Mouse (Mus musculus): ENCODE data around the gene Mipep. TPM values are rescaled to one million over a fixed set of nuclear protein-coding genes. Genes with fewer than 3 reads are reported as not detected.

The Mipep gene
- polyA plus RNA-seq, 1 experiment: 18.5 TPM

- TF ChIP-seq POLR2A (IDR thresholded peaks at IDR 0.05; ENCODE audit: extremely low read depth, insufficient read depth, low read length) (no peak), CTCF (IDR thresholded peaks at IDR 0.05; ENCODE audit: extremely low read depth, insufficient read depth, low read length) (no peak)
- Histone ChIP-seq H3K4me3 (ENCODE audit: insufficient read depth, low read length) (no peak overlapping the region), H3K27ac (ENCODE audit: insufficient read depth, low read length) (no peak overlapping the region), H3K4me1 (ENCODE audit: control insufficient read depth, insufficient read depth, low read length) (no peaks in the 10 kb centered on the region)
Observed at GRCm38 (mm10) chr14:60846174-60846573, 61.8 kb downstream of the Mipep start.

- no peak for TF ChIP-seq CTCF (IDR thresholded peaks at IDR 0.05; ENCODE audit: extremely low read depth, insufficient read depth, low read length)
- TF ChIP-seq POLR2A (IDR thresholded peaks at IDR 0.05; ENCODE audit: extremely low read depth, insufficient read depth, low read length): no peak
- no peak overlapping the region for H3K27ac ChIP-seq (ENCODE audit: insufficient read depth, low read length)
- no peaks in the 10 kb centered on the region for H3K4me1 ChIP-seq (ENCODE audit: control insufficient read depth, insufficient read depth, low read length)
- no peak overlapping the region for H3K4me3 ChIP-seq (ENCODE audit: insufficient read depth, low read length)
Observed at GRCm38 (mm10) chr14:60848194-60848593, 63.8 kb downstream of the Mipep start.

GRCm38 (mm10) chr14:60850101-60850500, 65.7 kb downstream of the Mipep start:
- H3K4me3 ChIP-seq (ENCODE audit: insufficient read depth, low read length): no peak overlapping the region
- no peak overlapping the region for H3K27ac ChIP-seq (ENCODE audit: insufficient read depth, low read length)
- H3K4me1 ChIP-seq (ENCODE audit: control insufficient read depth, insufficient read depth, low read length): no peaks in the 10 kb centered on the region
- TF ChIP-seq POLR2A (IDR thresholded peaks at IDR 0.05; ENCODE audit: extremely low read depth, insufficient read depth, low read length) (no peak), CTCF (IDR thresholded peaks at IDR 0.05; ENCODE audit: extremely low read depth, insufficient read depth, low read length) (no peak)

- TF ChIP-seq POLR2A (IDR thresholded peaks at IDR 0.05; ENCODE audit: extremely low read depth, insufficient read depth, low read length) (no peak), CTCF (IDR thresholded peaks at IDR 0.05; ENCODE audit: extremely low read depth, insufficient read depth, low read length) (no peak)
- Histone ChIP-seq H3K4me3 (ENCODE audit: insufficient read depth, low read length) (no peak overlapping the region), H3K27ac (ENCODE audit: insufficient read depth, low read length) (no peak overlapping the region), H3K4me1 (ENCODE audit: control insufficient read depth, insufficient read depth, low read length) (no peaks in the 10 kb centered on the region)
Observed at GRCm38 (mm10) chr14:60851632-60852031, 67.3 kb downstream of the Mipep start.

- TF ChIP-seq POLR2A (IDR thresholded peaks at IDR 0.05; ENCODE audit: extremely low read depth, insufficient read depth, low read length) (no peak), CTCF (IDR thresholded peaks at IDR 0.05; ENCODE audit: extremely low read depth, insufficient read depth, low read length) (no peak)
- Histone ChIP-seq H3K4me3 (ENCODE audit: insufficient read depth, low read length) (no peak overlapping the region), H3K27ac (ENCODE audit: insufficient read depth, low read length) (no peak overlapping the region), H3K4me1 (ENCODE audit: control insufficient read depth, insufficient read depth, low read length) (no peaks in the 10 kb centered on the region)
Observed at GRCm38 (mm10) chr14:60856199-60856912, 72.0 kb downstream of the Mipep start.

- H3K4me1 ChIP-seq (ENCODE audit: control insufficient read depth, insufficient read depth, low read length): no peaks in the 10 kb centered on the region
- H3K27ac ChIP-seq (ENCODE audit: insufficient read depth, low read length): no peak overlapping the region
- H3K4me3 ChIP-seq (ENCODE audit: insufficient read depth, low read length): no peak overlapping the region
- no peak for TF ChIP-seq POLR2A (IDR thresholded peaks at IDR 0.05; ENCODE audit: extremely low read depth, insufficient read depth, low read length)
- no peak for TF ChIP-seq CTCF (IDR thresholded peaks at IDR 0.05; ENCODE audit: extremely low read depth, insufficient read depth, low read length)
Observed at GRCm38 (mm10) chr14:60856913-60857300, 72.5 kb downstream of the Mipep start.

GRCm38 (mm10) chr14:60863396-60863795, 79.0 kb downstream of the Mipep start:
- no peak overlapping the region for H3K27ac ChIP-seq (ENCODE audit: insufficient read depth, low read length)
- H3K4me3 ChIP-seq (ENCODE audit: insufficient read depth, low read length): no peak overlapping the region
- TF ChIP-seq POLR2A (IDR thresholded peaks at IDR 0.05; ENCODE audit: extremely low read depth, insufficient read depth, low read length) (no peak), CTCF (IDR thresholded peaks at IDR 0.05; ENCODE audit: extremely low read depth, insufficient read depth, low read length) (no peak)
- H3K4me1 ChIP-seq (ENCODE audit: control insufficient read depth, insufficient read depth, low read length): no peaks in the 10 kb centered on the region

GRCm38 (mm10) chr14:60866399-60866798, 82.0 kb downstream of the Mipep start:
- Histone ChIP-seq H3K4me3 (ENCODE audit: insufficient read depth, low read length) (no peak overlapping the region), H3K27ac (ENCODE audit: insufficient read depth, low read length) (no peak overlapping the region), H3K4me1 (ENCODE audit: control insufficient read depth, insufficient read depth, low read length) (no peaks in the 10 kb centered on the region)
- TF ChIP-seq CTCF (IDR thresholded peaks at IDR 0.05; ENCODE audit: extremely low read depth, insufficient read depth, low read length) (no peak), POLR2A (IDR thresholded peaks at IDR 0.05; ENCODE audit: extremely low read depth, insufficient read depth, low read length) (no peak)

GRCm38 (mm10) chr14:60868325-60868724, 84.0 kb downstream of the Mipep start:
- no peaks in the 10 kb centered on the region for H3K4me1 ChIP-seq (ENCODE audit: control insufficient read depth, insufficient read depth, low read length)
- H3K4me3 ChIP-seq (ENCODE audit: insufficient read depth, low read length): no peak overlapping the region
- H3K27ac ChIP-seq (ENCODE audit: insufficient read depth, low read length): no peak overlapping the region
- TF ChIP-seq CTCF (IDR thresholded peaks at IDR 0.05; ENCODE audit: extremely low read depth, insufficient read depth, low read length): no peak
- TF ChIP-seq POLR2A (IDR thresholded peaks at IDR 0.05; ENCODE audit: extremely low read depth, insufficient read depth, low read length): no peak

- no peak overlapping the region for H3K4me3 ChIP-seq (ENCODE audit: insufficient read depth, low read length)
- no peak for TF ChIP-seq POLR2A (IDR thresholded peaks at IDR 0.05; ENCODE audit: extremely low read depth, insufficient read depth, low read length)
- no peak for TF ChIP-seq CTCF (IDR thresholded peaks at IDR 0.05; ENCODE audit: extremely low read depth, insufficient read depth, low read length)
Observed at GRCm38 (mm10) chr14:60871831-60872230, 87.5 kb downstream of the Mipep start.

More at GRCm38 (mm10) chr14:60871831-60872230, 87.5 kb downstream of the Mipep start:
- no peaks in the 10 kb centered on the region for H3K4me1 ChIP-seq (ENCODE audit: control insufficient read depth, insufficient read depth, low read length)
- no peak overlapping the region for H3K27ac ChIP-seq (ENCODE audit: insufficient read depth, low read length)

All from cortical plate, adult 2 months (tissue).